Mouse (Mus musculus) stomach, embryonic 16.5 days (tissue): ENCODE measurements around the gene Gm7980. TPM values are rescaled to one million over a fixed set of nuclear protein-coding genes. Genes with fewer than 3 reads are reported as not detected.
"Not testable (repeated sequence)": the region's sequence is repeated elsewhere in the genome, so short reads cannot be mapped to it uniquely, and the experiment has no call there.

Experiments used
- ATAC-seq: fragments of 200-750 bp; cut with Nextera tagmentation; 2 replicates; pipeline ENCODE4 v1.8.0; 2017; ENCODE audit warnings: moderate number of reproducible peaks, moderate TSS enrichment; ENCODE audit not compliant: insufficient read depth, low FRiP score
- H3K27ac ChIP-seq: fragments of 300-500 bp; sonication (generic); 2 replicates; pipeline ENCODE4 v1.5.1; 2014; ENCODE audit warnings: low read length
- H3K27me3 ChIP-seq: fragments of 300-500 bp; sonication (generic); 2 replicates; pipeline ENCODE4 v1.6.1; 2014; ENCODE audit warnings: low read length, control low read depth, mixed read lengths; ENCODE audit not compliant: control insufficient read depth, insufficient read depth
- H3K36me3 ChIP-seq: fragments of 300-500 bp; sonication (generic); 2 replicates; pipeline ENCODE4 v1.6.1; 2014; ENCODE audit warnings: low read length; ENCODE audit not compliant: control insufficient read depth, insufficient read depth
- H3K4me1 ChIP-seq: fragments of 300-500 bp; sonication (generic); 2 replicates; pipeline ENCODE4 v1.6.1; 2014; ENCODE audit warnings: low read length, control low read depth, mixed read lengths; ENCODE audit not compliant: control insufficient read depth, insufficient read depth
- H3K4me2 ChIP-seq: fragments of 300-500 bp; sonication (generic); 2 replicates; pipeline ENCODE4 v1.6.1; 2014; ENCODE audit warnings: low read depth, low read length, mixed read lengths
- H3K4me3 ChIP-seq: fragments of 300-500 bp; sonication (generic); replicated peaks from 2 replicates; pipeline ENCODE4 v1.5.1; 2014; ENCODE audit warnings: mild to moderate bottlenecking, low read length
- H3K9ac ChIP-seq: fragments of 300-500 bp; sonication (generic); 2 replicates; pipeline ENCODE4 v1.6.1; 2014; ENCODE audit warnings: low read length
- H3K9me3 ChIP-seq: fragments of 300-500 bp; sonication (generic); replicated peaks from 2 replicates; pipeline ENCODE4 v1.6.1; 2016; ENCODE audit warnings: low read length, control low read depth; ENCODE audit not compliant: control insufficient read depth
- WGBS: fragments of 180-500 bp; shearing (Covaris S2); extraction: QIAGEN DNeasy Blood & Tissue Kit; methylation state at CpG from one replicate; pipeline ENCODE4 v1.1.7; 2014; 5-methylcytosine and 5-hydroxymethylcytosine counted together
- polyA plus RNA-seq: library from polyadenylated mRNA; unstranded; fragments of >200 nt; fragmentation: Nextera tagmentation; extraction: Ambion mirVana; gene quantifications from 2 replicates; pipeline ENCODE4 v1.2.1, GENCODE M21; 2015

The Gm7980 gene
- not detected in 2 replicates for polyA plus RNA-seq

DNA sequence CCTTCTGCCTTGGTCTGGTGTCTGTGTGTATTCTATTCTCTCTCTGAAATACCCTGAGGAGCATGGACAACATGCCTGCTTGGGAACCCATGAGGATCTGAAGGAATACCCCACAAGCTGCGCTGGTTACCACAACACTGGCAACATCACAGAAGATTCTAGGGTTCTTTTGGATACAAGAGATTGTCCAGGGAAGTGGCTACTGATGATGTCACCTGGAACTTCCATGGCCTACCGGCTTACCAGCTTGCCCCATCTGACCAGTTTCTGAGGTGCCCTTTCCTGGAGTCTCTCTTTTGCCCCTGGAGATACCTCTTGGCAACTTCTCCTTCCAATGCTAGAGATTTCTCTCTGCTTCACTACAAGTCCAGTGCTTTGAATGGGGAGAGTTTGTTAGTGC, at the start of gene Gm7980:
Gene Gm7980, minus strand, starts transcription at position 101 of the 400 bp plus-strand sequence.
- not testable (repeated sequence) for H3K27ac ChIP-seq, H3K9ac ChIP-seq, H3K4me2 ChIP-seq, H3K4me1 ChIP-seq, H3K27me3 ChIP-seq, ATAC-seq, H3K4me3 ChIP-seq, H3K36me3 ChIP-seq, H3K9me3 ChIP-seq
- no CpG with 5 or more reads among the region's 2 CpGs for WGBS

GRCm38 (mm10) chr14:41943695-41944094, 36.6 kb upstream of the Gm7980 start, which contains the start of gene 1700024B05Rik:
Gene 1700024B05Rik, plus strand, starts transcription at chr14:41943995.
- not testable (repeated sequence) for H3K27me3 ChIP-seq, H3K9ac ChIP-seq, H3K4me3 ChIP-seq, H3K9me3 ChIP-seq, ATAC-seq, H3K36me3 ChIP-seq, H3K4me2 ChIP-seq, H3K4me1 ChIP-seq, H3K27ac ChIP-seq
- 76% methylated on average over 1 of the region's 2 CpGs for WGBS

- H3K27ac ChIP-seq, H3K36me3 ChIP-seq, H3K9me3 ChIP-seq, H3K4me1 ChIP-seq, H3K27me3 ChIP-seq, H3K4me3 ChIP-seq, H3K9ac ChIP-seq, H3K4me2 ChIP-seq, ATAC-seq: not testable (repeated sequence)
- no CpG with 5 or more reads among the region's 1 CpGs for WGBS
Observed at GRCm38 (mm10) chr14:41924649-41925048, 17.6 kb upstream of the Gm7980 start, which contains the start of gene 1700049E17Rik1. Gene 1700049E17Rik1, plus strand, starts transcription at chr14:41924949.

Other genes starting within 250 kb of the Gm7980 start
- not detected in 2 replicates for gene Gm8068, start 205.4 kb downstream of the Gm7980 start, polyA plus RNA-seq
- gene Gm7929, start 156.7 kb downstream of the Gm7980 start, polyA plus RNA-seq = not detected in 2 replicates
- gene Gm47189, start 134.8 kb downstream of the Gm7980 start, polyA plus RNA-seq = not detected in 2 replicates
- gene 1700049E17Rik1, start 17.7 kb upstream of the Gm7980 start, polyA plus RNA-seq = not detected in 2 replicates
- not detected in 2 replicates for gene 1700024B05Rik, start 36.7 kb upstream of the Gm7980 start, polyA plus RNA-seq
- gene Gm6401, start 60.6 kb upstream of the Gm7980 start, polyA plus RNA-seq = not detected in 2 replicates
- not detected in 2 replicates for gene Gm3543, start 76.0 kb upstream of the Gm7980 start, polyA plus RNA-seq
- not detected in 2 replicates for gene Gm7951, start 210.1 kb upstream of the Gm7980 start, polyA plus RNA-seq